8 mouse cellular contexts compared by ENCODE assay signal in the genomic region with DNA sequence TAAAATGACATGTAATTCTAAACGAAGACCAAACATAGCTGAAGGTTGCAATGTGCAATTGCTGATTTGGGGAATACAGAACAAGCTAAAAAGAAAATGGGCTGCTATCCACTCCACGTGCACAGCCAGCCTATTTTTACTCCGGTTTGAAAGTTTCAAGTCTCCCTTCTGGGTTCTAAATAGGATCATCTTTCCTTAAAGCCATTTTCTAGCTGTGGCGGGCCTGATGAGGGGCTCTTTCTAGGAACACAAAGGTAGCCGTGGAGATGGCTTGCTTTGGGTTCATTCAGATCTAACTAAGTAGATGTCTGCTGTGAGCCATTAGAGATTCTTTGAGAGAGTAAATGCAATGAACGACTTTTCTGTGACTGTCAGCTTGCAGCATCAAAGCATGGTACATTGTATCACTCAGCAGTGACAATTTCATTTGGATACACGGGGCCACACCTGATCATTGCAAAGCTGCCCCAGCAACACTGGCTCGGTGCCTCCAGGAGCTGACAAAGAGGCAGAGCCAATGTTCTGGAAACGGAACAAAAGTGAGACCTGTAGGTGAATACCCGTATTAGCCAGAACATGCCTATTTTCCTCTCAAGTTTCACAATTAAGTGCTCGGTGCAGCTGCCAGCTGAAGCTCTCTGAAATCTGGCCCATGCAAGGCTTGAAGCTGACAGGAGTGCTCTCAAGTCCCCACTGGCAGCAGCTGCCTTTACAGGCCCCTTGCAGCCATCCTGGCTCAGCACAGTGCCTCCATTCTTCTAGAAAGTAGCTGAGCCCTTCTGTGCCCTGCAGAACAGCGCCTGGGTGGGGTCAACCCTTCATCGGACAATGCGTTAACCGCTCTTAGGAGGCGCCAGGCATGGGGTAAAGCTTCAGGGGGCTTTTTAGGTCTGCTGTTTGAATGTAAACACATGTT.
DNase-seq lines count a peak whose midpoint lies in the region; ATAC-seq and TF ChIP-seq lines count a peak whose summit lies in the region.

No protein-coding gene starts in this region.

- no peaks in the 10 kb centered on the region for H3K27me3 ChIP-seq in hindbrain, postnatal 0 days (ENCODE audit: insufficient read depth, low read length)
- H3K27me3 ChIP-seq in midbrain, embryonic 13.5 days: peaks cover 15% of the 10 kb centered on the region; the same call in 1 of the 2 replicates
- H3K27me3 ChIP-seq in thymus, adult 2 months (ENCODE audit: control insufficient read depth, insufficient read depth, low read length): no peaks in the 10 kb centered on the region

- TF ChIP-seq CTCF in hindbrain, postnatal 0 days (IDR thresholded peaks at IDR 0.05; ENCODE audit: low read depth): peak; percentile 14; the same call in 1 of the 2 replicates
- TF ChIP-seq CTCF in thymus, adult 2 months (IDR thresholded peaks at IDR 0.05; ENCODE audit: borderline replicate concordance, control insufficient read depth, extremely low read depth, insufficient read depth, low read length, poor library complexity): no peak

- no peak overlapping the region for H3K9ac ChIP-seq in hindbrain, postnatal 0 days (replicated peaks; ENCODE audit: low read length)
- no peak overlapping the region for H3K9ac ChIP-seq in midbrain, embryonic 13.5 days (replicated peaks)

- H3K4me1 ChIP-seq in hindbrain, postnatal 0 days (ENCODE audit: insufficient read depth, low read length): no peaks in the 10 kb centered on the region; the same call in 1 of the 2 replicates
- peaks cover 19% of the 10 kb centered on the region for H3K4me1 ChIP-seq in midbrain, embryonic 13.5 days (replicated peaks)
- H3K4me1 ChIP-seq in thymus, adult 2 months (replicated peaks; ENCODE audit: control insufficient read depth, insufficient read depth, low read length): 0 out of 2 replicates have a peak, but pooled peaks cover 2% of the 10 kb centered on the region

- no peak overlapping the region for H3K4me3 ChIP-seq in hindbrain, postnatal 0 days (ENCODE audit: low read length)
- H3K4me3 ChIP-seq in midbrain, embryonic 13.5 days (replicated peaks): no peak overlapping the region
- H3K4me3 ChIP-seq in thymus, adult 2 months (ENCODE audit: control insufficient read depth, insufficient read depth, low read length): no peak overlapping the region

- H3K36me3 ChIP-seq in hindbrain, postnatal 0 days (ENCODE audit: insufficient read depth, low read length): no peaks in the 10 kb centered on the region
- no peaks in the 10 kb centered on the region for H3K36me3 ChIP-seq in midbrain, embryonic 13.5 days
- H3K36me3 ChIP-seq in thymus, adult 2 months (ENCODE audit: control insufficient read depth, insufficient read depth, low read length): no peaks in the 10 kb centered on the region

- DNase-seq in urinary bladder, adult 18-20 months (ENCODE audit: low spot score in 2 of 2): peak; percentile 19 to 24
- no peak for DNase-seq in urinary bladder, postnatal 10 days (ENCODE audit: low spot score)
- DNase-seq in gastrocnemius, postnatal 10 days: peak; percentile 16
- DNase-seq in hindbrain, postnatal 0 days (ENCODE audit: low spot score): peak; percentile 70
- no peak for DNase-seq in thymus, postnatal 36 days
- DNase-seq in natural killer cell, adult 2 months (ENCODE audit: low spot score in 2 of 2): no peak
- no peak for DNase-seq in thymus, adult 2 months

- ATAC-seq in hindbrain, postnatal 0 days: peak; percentile 83
- peak; percentile 88 for ATAC-seq in midbrain, embryonic 13.5 days

- H3K27ac ChIP-seq in hindbrain, postnatal 0 days: peak overlapping the region; percentile 45; the same call in 1 of the 2 replicates
- peak overlapping the region; percentile 45 for H3K27ac ChIP-seq in midbrain, embryonic 13.5 days
- no peak overlapping the region for H3K27ac ChIP-seq in thymus, adult 2 months (ENCODE audit: control insufficient read depth, insufficient read depth, low read length)

- TF ChIP-seq POLR2A in thymus, adult 2 months (IDR thresholded peaks at IDR 0.05; ENCODE audit: control insufficient read depth, extremely low read depth, insufficient read depth, low read length, poor library complexity): no peak

- peak overlapping the region; percentile 3; the same call in 1 of the 2 replicates for H3K4me2 ChIP-seq in hindbrain, postnatal 0 days (ENCODE audit: low read depth, low read length)
- H3K4me2 ChIP-seq in midbrain, embryonic 13.5 days (replicated peaks): peak overlapping the region; percentile 5; the same call in 1 of the 2 replicates

- 12% methylated on average over 16 of the region's 16 CpGs for WGBS in hindbrain, postnatal 0 days
- WGBS in midbrain, embryonic 13.5 days: 9% methylated on average over 16 of the region's 16 CpGs
- 86% methylated on average over 16 of the region's 16 CpGs for WGBS in thymus, adult 2 months

- no peaks in the 10 kb centered on the region for H3K9me3 ChIP-seq in hindbrain, postnatal 0 days (ENCODE audit: low read length)
- H3K9me3 ChIP-seq in midbrain, embryonic 13.5 days: no peaks in the 10 kb centered on the region

Comparison
In these comparisons a context has a peak if more than half of its experiments do, and no peak if none do; other contexts are left out.
1. DNase-seq: peak in urinary bladder, adult 18-20 months (2 of 2), gastrocnemius, postnatal 10 days (single experiment) and hindbrain, postnatal 0 days (single experiment); none in urinary bladder, postnatal 10 days (single experiment), thymus, postnatal 36 days (0 of 2), natural killer cell, adult 2 months (0 of 2) and thymus, adult 2 months (single experiment).